Mouse (Mus musculus) monocyte, adult 5-6 weeks (primary cell): ENCODE measurements around the gene Cdk16. TPM values are rescaled to one million over a fixed set of nuclear protein-coding genes. Genes with fewer than 3 reads are reported as not detected.

ENCODE experiments used
- ATAC-seq: fragments of 153-309, 156-312 bp; replicated peaks from 2 replicates; pipeline ENCODE4 v1.8.0; 2017; ENCODE audit warnings: mild to moderate bottlenecking; ENCODE audit not compliant: low TSS enrichment, insufficient number of reproducible peaks, severe bottlenecking, poor library complexity, low FRiP score
- total RNA-seq: library from RNA; stranded (forward); fragments of 200-1000, 200-491, 200-594 nt; gene quantifications from 3 replicates; pipeline ENCODE4 v1.2.3, GENCODE M21; 2017

Gene Cdk16
- total RNA-seq, 1 experiment from 2014 or later = 29.2 TPM

DNA sequence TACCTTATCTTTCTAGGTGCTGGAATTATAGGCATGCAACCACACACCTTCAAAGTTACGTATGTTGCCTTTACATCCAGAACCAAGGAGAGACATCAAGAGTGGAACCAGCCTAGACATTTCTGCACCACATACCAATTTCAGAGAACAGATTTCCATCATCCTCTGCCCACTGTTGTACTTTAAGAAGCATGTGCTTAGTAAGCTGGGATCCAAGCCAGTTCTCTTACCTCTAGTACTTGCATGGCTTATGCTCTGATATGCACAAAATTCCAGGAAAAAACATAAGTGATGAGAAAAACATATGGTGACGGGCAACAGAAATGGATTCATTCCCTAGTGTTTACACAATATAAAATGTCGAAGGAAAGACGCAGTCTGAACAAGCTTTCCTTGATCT is 48.7 kb downstream of the Cdk16 start:
- no peak for ATAC-seq

DNA sequence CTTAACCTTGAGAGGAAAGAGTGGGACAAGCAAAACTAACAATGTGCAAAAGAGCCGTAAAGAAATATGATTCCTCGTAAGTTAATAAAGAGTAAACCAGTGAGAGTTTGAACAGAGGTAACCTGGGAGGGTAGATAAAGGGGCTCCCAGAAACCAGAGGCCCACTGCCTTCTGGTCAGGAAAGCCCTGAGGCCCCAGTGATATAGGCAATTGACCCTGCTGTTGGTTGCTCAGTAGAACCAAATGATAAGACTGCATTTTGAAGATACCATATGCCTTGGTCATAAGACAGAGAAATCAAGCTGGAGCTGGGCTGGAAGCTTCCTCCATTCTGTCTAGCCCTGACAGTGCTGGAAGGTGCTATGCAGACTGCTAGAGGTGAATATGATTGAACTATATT is 61.1 kb downstream of the Cdk16 start:
- no peak for ATAC-seq

Other genes with a start within 250 kb of the Cdk16 start
- not detected in 3 replicates for gene Rgn, start 138.2 kb upstream of the Cdk16 start, total RNA-seq
- gene Rbm10, start 70.5 kb upstream of the Cdk16 start, total RNA-seq = 29.0 to 47.9 TPM (median 33.5 TPM) in 3 replicates
- 61.7 to 101 TPM (median 97.4 TPM) in 3 replicates for gene Ndufb11, start 70.3 kb upstream of the Cdk16 start, total RNA-seq
- gene Uba1, start 29.6 kb upstream of the Cdk16 start, total RNA-seq = 137 to 173 TPM (median 147 TPM) in 3 replicates
- gene Usp11, start 16.0 kb downstream of the Cdk16 start, total RNA-seq = 4.3 to 12.9 TPM (median 5.1 TPM) in 3 replicates
- gene Araf, start 109.9 kb downstream of the Cdk16 start, total RNA-seq = 52.9 to 87.7 TPM (median 65.5 TPM) in 3 replicates
- not detected in 3 replicates for gene Timp1, start 182.2 kb downstream of the Cdk16 start, total RNA-seq
- gene Syn1, start 233.1 kb downstream of the Cdk16 start, total RNA-seq = 0.19 TPM in 1 of 3 replicates, not detected in the others
- gene Cfp, start 243.6 kb downstream of the Cdk16 start, total RNA-seq = 12.6 to 15.5 TPM (median 14.7 TPM) in 3 replicates